Mouse (Mus musculus) 3T3-L1 (cell line): ENCODE data around the gene Khsrp.

Experiments
- DNase-seq: peaks from one replicate; pipeline ENCODE4 v3.0.0-alpha.2; 2015; ENCODE audit warnings: low read depth, low spot score

The Khsrp gene

GRCm38 (mm10) chr17:57029691-57030090 lies 1.6 kb downstream of the Khsrp start:
- DNase-seq: peak; percentile 76

- no peak for DNase-seq
Measured at GRCm38 (mm10) chr17:57027471-57027870, 3.9 kb downstream of the Khsrp start.

DNA sequence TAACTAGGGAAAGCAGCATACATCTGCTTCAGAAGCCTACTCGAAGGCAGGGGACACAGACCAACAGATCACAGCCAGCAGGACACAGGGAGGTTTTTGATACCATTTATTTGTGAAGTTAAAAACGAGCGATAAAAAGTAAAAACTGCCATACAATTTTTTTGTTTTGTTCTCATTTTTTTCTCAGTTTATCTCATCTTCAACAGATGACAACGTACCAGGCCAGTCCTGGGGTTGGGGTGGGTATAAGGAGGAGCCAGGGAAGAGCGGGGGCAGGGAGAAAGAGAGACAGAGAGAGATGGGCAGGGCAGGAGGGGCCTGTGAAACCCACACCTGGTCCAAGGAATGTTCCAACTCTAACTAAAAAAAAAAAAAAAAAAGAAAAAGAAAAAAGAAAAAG lies 10.4 kb downstream of the Khsrp start:
- no peak for DNase-seq

DNA sequence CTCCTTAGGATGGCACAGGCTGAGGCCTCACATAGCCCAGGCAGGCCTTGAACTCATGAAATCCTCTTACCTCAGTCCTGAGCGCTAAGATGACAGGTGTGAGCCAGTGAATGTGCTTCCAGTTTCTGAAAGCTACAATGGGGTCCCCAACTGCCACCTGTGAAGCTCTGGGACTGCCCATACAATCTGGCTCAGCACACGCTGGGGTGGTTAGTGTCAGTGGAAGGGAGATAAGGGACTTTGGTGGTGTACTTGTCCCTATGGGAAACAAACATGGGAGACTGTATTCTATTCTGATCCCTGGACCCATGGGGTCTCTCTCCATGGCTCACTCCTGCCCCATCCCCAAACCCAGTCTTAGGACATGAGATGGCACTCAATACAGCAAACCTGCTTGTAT lies 11.6 kb downstream of the Khsrp start:
- DNase-seq: no peak

DNA sequence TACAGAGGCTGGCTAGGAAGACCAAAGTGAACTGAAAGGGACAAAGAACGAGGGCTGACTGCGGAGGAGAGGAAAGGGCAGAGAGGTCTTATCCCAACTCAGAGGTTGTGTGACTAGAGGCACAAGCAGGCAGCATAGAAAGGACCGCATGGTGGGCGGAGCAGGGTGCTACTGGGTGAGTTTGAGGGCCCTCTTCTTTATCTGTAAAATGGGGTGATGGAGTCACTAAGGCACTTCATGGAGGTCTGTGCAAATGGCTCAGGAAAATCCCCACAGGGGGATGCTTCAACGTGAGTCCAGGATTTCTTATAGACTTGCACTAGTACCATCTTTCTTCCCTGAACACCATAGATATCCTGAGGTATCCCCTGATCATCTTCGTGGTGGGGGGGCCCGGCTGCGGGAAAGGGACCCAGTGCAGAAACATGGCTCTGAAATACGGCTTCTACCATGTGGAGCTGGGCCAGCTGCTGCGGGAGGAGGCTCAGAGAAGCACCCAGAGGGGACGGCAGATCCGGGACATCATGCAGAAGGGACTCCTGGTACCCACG lies 19.0 kb downstream of the Khsrp start:
- DNase-seq: no peak

DNA sequence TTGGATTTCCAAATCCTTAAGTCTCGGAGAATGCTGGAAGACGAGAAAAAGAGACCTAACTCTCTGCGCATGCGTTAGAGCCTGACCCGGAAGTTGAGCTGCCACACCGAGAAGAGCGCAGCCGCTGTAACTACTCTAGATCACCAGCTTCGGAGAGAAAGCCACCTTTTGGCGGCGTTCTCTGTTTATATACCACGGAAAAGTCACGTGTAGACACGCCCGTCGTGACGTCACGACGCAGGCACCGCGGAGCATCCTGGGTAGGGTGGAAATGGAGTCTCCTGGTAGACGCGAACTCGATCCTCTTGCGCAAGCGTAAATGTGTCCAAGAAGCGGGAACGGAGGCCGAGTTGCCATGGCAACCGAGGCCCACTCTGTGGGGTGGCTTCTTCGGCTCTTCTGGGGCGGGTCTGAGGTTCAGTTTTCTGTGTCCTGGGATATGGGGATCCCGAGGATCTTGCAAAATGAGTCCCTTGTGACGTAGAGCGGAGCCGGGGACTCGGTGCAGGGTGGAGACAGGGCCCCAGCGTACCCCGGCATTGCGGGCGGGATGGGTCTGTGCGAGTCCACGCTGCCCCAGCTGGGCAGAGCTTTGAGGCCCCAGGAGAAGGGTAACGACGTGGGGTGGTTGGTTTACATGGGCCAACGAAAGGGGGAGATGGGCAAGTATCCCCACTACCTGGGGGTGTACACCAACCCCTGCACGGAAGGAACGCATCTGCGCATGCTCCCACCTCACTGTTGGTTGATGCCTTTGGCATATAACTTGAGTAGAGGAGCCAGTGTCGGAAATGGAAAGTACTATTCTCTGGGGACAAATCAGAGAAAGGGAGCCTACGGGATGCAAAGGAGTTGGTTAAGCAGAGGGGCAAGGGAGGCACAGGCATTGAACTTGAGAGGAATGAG lies 19.8 kb downstream of the Khsrp start, which contains the start of the genes Gtf2f1 and Gm17949:
TSS of gene Gtf2f1 (minus strand) at position 53 of the 906 bp plus-strand sequence.
TSS of gene Gm17949 (plus strand) at position 234 of the 906 bp plus-strand sequence.
- peak; percentile 98 for DNase-seq

DNA sequence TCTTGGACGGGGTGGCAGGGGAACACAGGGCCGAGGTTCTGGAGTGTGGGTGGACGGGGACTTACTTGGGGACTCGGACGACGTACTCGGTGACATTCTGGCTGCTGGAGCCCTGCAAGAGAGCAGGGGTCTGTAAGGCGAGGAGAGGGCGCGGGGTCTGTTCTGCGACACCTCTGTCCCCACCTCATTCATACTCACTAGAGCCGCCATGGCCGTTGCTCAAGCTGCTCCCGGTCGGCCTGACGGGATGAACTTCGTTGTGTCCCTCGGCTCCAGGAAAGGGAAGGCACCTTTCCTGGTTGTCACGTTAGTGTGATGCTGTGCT lies 20.4 kb downstream of the Khsrp start:
- DNase-seq: no peak

GRCm38 (mm10) chr17:57007137-57007905 lies 24.0 kb downstream of the Khsrp start:
- peak; percentile 65 for DNase-seq

GRCm38 (mm10) chr17:57003994-57004393 lies 27.3 kb downstream of the Khsrp start:
- no peak for DNase-seq

GRCm38 (mm10) chr17:57001228-57001627 lies 30.1 kb downstream of the Khsrp start:
- DNase-seq: peak; percentile 56

DNA sequence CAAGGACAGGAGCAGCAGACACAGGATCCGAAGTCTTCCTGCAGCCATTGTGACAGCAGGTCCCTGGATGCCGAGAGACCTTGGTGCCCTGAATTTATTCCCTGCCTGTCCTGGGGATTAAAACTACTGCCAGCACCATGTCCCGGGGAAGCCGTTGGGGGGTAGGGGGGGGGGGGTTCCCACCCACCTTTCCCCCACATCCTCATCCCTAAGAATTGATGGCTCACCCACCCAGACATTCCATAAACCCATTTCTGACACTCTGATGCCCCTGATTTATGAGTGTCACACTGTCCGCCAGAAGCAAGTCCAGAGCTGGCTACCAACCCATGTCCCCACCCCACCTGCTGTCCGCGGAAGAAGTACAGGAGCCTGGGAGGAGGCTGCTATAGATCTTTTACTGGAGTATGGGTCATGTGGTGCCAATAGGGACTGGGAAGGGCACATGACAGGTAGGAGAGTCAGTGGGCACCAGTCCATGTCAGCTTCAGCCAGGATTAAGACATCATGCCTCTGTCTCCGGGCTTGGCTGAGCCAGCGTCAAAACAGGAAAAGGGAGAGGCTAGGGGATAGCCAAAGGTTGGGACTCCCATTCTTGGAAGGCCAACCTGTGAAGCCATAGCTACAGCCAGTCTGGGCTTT lies 31.2 kb downstream of the Khsrp start, which contains the start of gene Pspn:
TSS of gene Pspn (minus strand) at position 51 of the 642 bp plus-strand sequence.
- no peak for DNase-seq

- no peak for DNase-seq
Measured at GRCm38 (mm10) chr17:56999414-56999813, 31.9 kb downstream of the Khsrp start.

- peak; percentile 100 for DNase-seq
Measured at GRCm38 (mm10) chr17:56997029-56997667, 34.2 kb downstream of the Khsrp start, which contains the start of gene Alkbh7. Alkbh7 (plus strand) TSS chr17:56997339.

- DNase-seq: no peak
Measured at GRCm38 (mm10) chr17:56996506-56996905, 34.8 kb downstream of the Khsrp start.

DNA sequence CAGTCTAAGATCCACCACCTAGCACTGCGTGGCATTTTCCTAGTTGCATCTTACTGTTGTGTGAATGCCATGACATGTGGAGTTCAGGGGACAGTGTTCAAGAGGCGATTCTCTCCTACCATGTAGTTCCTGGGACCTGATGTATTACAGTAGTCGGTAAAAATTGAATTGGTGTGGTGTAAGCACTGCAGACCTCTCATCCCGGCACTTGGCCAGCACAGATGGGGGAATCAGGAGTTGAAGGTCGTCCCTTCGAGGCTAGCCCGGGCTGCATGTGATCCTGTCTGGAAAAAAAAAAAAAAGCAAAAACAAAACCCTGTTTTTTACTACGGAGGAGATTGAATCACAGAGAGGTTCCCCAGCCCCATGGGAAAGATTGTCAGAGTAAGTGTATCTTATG lies 36.3 kb downstream of the Khsrp start:
- no peak for DNase-seq

DNA sequence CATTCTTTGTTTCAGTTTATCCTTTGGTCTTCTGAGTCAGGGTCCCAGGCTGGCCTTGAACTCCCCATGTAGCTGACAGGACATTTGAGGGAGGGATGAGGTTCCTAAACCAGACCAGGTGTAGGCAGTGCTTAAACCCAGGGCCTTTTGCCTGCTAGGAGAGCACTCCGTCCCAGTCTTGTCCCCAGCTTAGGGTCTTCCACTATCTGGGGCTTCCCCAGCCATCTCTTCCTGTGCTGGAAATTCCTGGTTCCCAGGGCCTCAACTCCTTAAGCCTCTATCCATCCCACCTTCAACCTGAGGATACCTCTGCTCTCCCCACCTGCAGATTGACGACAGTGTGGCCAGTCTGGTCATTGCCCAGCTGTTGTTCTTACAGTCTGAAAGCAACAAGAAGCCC lies 40.4 kb downstream of the Khsrp start:
- no peak for DNase-seq

- peak; percentile 99 for DNase-seq
Measured at GRCm38 (mm10) chr17:56990115-56990746, 41.1 kb downstream of the Khsrp start, which contains the start of gene Clpp. Clpp (plus strand) TSS chr17:56990305.

DNA sequence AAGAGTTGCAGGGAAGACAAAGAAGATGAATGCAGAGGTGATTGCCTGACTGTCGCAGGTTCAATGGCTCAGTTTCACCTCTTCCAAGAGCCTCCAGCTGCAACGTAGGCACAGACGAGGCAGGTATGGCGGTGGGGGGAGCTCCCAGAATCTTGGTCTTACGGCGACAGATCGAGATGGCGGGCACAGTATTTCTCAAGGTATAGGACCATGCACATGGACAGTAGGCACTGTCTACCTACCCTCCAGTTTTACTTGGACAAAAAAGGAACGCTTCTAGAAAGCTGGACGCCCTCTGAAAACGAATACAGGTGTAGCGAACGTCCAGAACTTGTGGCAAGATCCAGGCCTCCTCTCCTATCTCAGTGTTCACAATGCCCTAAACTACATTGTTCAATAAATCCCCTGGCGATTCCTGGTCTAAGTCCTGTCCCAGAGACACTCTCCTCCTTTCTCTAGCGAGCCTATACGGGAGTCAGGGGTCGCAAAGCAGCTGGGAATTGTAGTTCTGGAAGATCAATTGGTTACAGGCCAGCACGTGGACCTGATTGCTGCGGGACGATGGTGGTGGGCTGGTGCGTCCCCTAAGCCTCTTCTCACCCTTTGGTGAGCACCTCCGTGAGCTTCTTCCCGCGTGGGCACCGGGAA lies 41.7 kb downstream of the Khsrp start:
- peak; percentile 22 for DNase-seq

DNA sequence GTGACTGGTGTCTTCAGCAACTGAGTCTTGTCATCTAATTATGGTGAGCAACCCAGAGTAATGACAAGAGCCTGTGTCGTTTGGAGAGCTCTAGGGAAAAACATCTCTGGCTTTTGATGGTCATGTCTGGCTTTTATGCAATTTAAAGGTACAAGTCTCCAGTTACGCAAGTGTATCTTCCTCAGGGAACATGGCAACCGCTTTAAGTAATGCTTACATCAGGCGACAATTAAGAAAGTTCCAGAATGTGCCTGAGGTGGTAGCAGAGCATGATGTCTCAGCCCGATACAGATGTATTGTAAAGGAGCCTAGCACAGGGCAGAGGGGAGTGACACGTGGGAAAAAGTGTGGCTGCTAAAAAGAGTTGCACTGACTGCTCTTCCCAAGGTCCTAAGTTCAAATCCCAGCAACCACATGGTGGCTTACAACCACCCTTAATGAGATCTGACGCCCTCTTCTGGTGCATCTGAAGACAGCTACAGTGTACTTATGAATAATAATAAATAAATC lies 42.3 kb downstream of the Khsrp start:
- DNase-seq: no peak

- DNase-seq: no peak
Measured at GRCm38 (mm10) chr17:56988441-56988840, 42.9 kb downstream of the Khsrp start.
